Mouse (Mus musculus): ENCODE results near the gene Skap1. TPM values are rescaled to one million over a fixed set of nuclear protein-coding genes. Genes with fewer than 3 reads are reported as not detected.
A peak's percentile ranks its signal among the peaks of the same experiment; 100 is the strongest.
"Not testable (repeated sequence)": the region's sequence is repeated elsewhere in the genome, so short reads cannot be mapped to it uniquely, and the experiment has no call there.

Gene Skap1
- polyA plus RNA-seq, 1 experiment from 2014 or later: 15.2 TPM

DNA sequence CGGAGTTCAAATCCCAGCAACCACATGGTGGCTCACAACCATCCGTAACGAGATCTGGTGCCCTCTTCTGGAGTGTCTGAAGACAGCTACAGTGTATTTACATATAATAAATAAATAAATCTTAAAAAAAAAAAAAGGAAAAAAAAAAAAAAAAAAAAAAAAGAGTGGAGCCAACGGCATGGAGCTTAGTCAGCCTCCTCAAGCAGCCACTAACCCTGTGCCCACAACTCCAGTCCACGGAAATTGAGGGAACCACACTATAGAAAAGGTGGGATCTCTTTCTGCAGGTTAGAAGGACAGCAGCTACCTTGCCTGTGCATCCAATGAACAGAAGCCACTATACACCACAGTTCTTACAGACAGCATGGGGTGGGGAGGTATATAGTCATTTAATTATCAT lies 250.8 kb downstream of the Skap1 start:
- 88% methylated on average over 3 of the region's 5 CpGs for WGBS
- not testable (repeated sequence) for H3K36me3 ChIP-seq (ENCODE audit: control insufficient read depth, insufficient read depth, low read length); H3K27ac ChIP-seq (ENCODE audit: low read depth, low read length); H3K4me1 ChIP-seq (ENCODE audit: control insufficient read depth, insufficient read depth, low read length); H3K4me3 ChIP-seq (ENCODE audit: low read length); H3K4me2 ChIP-seq (replicated peaks; ENCODE audit: low read depth, low read length); H3K9me3 ChIP-seq (ENCODE audit: control insufficient read depth, low read length); H3K27me3 ChIP-seq (ENCODE audit: control insufficient read depth, insufficient read depth, low read length); H3K9ac ChIP-seq (ENCODE audit: low read depth, low read length); ATAC-seq (ENCODE audit: low FRiP score, low TSS enrichment)

DNA sequence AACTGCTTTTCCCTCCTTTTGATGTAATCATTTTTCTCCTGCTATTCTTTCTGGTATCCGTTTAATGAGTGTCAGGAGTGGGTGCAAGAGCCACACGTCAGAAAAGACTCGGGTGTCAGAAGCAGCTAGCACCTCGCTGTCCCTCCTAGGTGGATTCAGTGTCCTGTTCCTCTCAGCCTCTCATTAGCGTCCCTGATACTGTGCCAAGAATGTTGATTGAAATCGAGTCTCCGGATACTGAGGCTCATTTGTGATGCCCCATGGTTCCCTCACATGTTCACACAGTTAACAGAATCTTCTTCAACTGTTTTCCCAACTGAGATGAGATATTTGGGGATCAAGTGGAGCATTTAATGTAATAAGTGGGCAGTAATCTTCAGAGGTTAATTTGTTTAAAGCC lies 254.2 kb downstream of the Skap1 start:
- ATAC-seq (ENCODE audit: low FRiP score, low TSS enrichment): no peak
- Histone ChIP-seq H3K4me2 (replicated peaks; ENCODE audit: low read depth, low read length) (no peak overlapping the region), H3K4me3 (ENCODE audit: low read length) (no peak overlapping the region), H3K27me3 (ENCODE audit: control insufficient read depth, insufficient read depth, low read length) (peaks cover 3% of the 10 kb centered on the region; the same call in 1 of the 2 replicates), H3K27ac (ENCODE audit: low read depth, low read length) (no peak overlapping the region), H3K36me3 (ENCODE audit: control insufficient read depth, insufficient read depth, low read length) (no peaks in the 10 kb centered on the region), H3K9me3 (ENCODE audit: control insufficient read depth, low read length) (no peaks in the 10 kb centered on the region), H3K9ac (ENCODE audit: low read depth, low read length) (no peak overlapping the region), H3K4me1 (ENCODE audit: control insufficient read depth, insufficient read depth, low read length) (no peaks in the 10 kb centered on the region; the same call in 1 of the 2 replicates)
- WGBS: 63% methylated on average over 7 of the region's 7 CpGs

DNA sequence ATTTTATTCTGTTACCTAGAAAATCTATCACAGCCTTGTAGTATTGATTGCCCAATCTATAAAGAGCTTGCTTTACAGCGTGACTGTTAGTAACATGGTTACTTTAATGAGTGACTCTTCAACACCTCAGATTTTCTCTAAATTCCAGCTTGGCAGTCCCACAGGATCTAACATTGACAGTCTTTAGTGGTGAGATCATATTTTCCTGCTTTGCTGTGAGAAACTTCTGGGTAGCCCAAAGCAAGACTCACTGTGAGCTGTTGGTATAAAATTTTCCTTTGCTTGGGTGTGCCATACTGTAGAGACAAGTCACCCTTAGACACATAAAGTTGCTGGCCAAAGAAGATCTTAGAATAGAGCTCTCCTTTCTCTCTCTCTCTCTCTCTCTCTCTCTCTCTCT lies 261.4 kb downstream of the Skap1 start:
- no peak overlapping the region for H3K4me2 ChIP-seq (replicated peaks; ENCODE audit: low read depth, low read length)
- WGBS: 79% methylated on average over 1 of the region's 1 CpGs
- no peaks in the 10 kb centered on the region for H3K36me3 ChIP-seq (ENCODE audit: control insufficient read depth, insufficient read depth, low read length)
- H3K27ac ChIP-seq (ENCODE audit: low read depth, low read length): no peak overlapping the region
- peaks cover 21% of the 10 kb centered on the region for H3K4me1 ChIP-seq (ENCODE audit: control insufficient read depth, insufficient read depth, low read length)
- H3K9ac ChIP-seq (ENCODE audit: low read depth, low read length): no peak overlapping the region
- ATAC-seq (ENCODE audit: low FRiP score, low TSS enrichment): no peak
- no peaks in the 10 kb centered on the region for H3K27me3 ChIP-seq (ENCODE audit: control insufficient read depth, insufficient read depth, low read length)
- no peaks in the 10 kb centered on the region for H3K9me3 ChIP-seq (ENCODE audit: control insufficient read depth, low read length)
- H3K4me3 ChIP-seq (ENCODE audit: low read length): no peak overlapping the region

DNA sequence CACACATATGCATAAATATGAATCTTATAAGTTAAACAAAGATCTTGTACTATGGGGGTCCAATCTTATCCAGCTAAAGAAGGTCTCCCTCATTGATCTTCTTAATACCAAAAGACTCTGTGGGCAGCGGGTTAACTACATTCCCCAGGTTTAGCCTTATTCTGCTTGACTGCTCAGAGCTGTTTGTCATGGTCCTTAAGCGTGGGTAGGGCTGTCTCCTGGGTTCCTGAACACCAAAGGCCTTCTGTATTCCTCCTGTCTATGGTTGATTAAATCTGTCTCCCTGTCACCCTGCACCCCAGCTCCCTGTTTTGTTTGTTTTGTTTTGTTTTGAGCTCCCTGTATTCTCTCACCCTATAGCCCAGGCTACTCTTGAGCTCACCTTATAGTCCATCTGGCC lies 264.2 kb downstream of the Skap1 start:
- Histone ChIP-seq H3K4me3 (ENCODE audit: low read length) (no peak overlapping the region), H3K9ac (ENCODE audit: low read depth, low read length) (no peak overlapping the region), H3K36me3 (ENCODE audit: control insufficient read depth, insufficient read depth, low read length) (no peaks in the 10 kb centered on the region), H3K9me3 (ENCODE audit: control insufficient read depth, low read length) (no peaks in the 10 kb centered on the region), H3K4me1 (ENCODE audit: control insufficient read depth, insufficient read depth, low read length) (peaks cover 33% of the 10 kb centered on the region), H3K4me2 (replicated peaks; ENCODE audit: low read depth, low read length) (no peak overlapping the region), H3K27ac (ENCODE audit: low read depth, low read length) (0 out of 2 replicates have a peak overlapping the region, but pooled peaks have one; percentile 19), H3K27me3 (ENCODE audit: control insufficient read depth, insufficient read depth, low read length) (no peaks in the 10 kb centered on the region)
- 40% methylated on average over 2 of the region's 2 CpGs for WGBS
- no peak for ATAC-seq (ENCODE audit: low FRiP score, low TSS enrichment)

DNA sequence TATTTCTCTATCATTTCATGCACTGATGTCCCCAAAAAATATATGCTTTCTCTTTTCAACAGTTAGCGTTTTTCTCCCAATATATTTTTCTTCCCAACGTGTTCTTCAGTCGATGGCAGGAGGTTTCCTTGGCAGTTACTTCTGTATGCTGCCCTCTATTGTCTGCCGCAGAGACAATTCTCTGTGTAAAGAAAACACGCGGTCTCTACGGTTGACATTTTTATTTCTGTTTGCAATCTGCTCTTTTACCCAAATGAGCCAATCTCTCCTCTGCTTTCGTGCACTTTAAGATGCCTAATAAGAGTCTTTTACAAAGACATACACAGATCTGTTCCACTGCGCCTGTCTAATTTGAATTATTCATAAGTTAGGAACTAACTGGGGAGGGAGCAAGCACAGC lies 265.1 kb downstream of the Skap1 start:
- no peak overlapping the region for H3K9ac ChIP-seq (ENCODE audit: low read depth, low read length)
- no peak for ATAC-seq (ENCODE audit: low FRiP score, low TSS enrichment)
- H3K27ac ChIP-seq (ENCODE audit: low read depth, low read length): 0 out of 2 replicates have a peak overlapping the region, but pooled peaks have one; percentile 19
- WGBS: 28% methylated on average over 9 of the region's 9 CpGs
- no peaks in the 10 kb centered on the region for H3K9me3 ChIP-seq (ENCODE audit: control insufficient read depth, low read length)
- peaks cover 38% of the 10 kb centered on the region for H3K4me1 ChIP-seq (ENCODE audit: control insufficient read depth, insufficient read depth, low read length)
- H3K27me3 ChIP-seq (ENCODE audit: control insufficient read depth, insufficient read depth, low read length): no peaks in the 10 kb centered on the region
- H3K4me3 ChIP-seq (ENCODE audit: low read length): no peak overlapping the region
- no peaks in the 10 kb centered on the region for H3K36me3 ChIP-seq (ENCODE audit: control insufficient read depth, insufficient read depth, low read length)
- H3K4me2 ChIP-seq (replicated peaks; ENCODE audit: low read depth, low read length): peak overlapping the region; percentile 10; the same call in 1 of the 2 replicates

DNA sequence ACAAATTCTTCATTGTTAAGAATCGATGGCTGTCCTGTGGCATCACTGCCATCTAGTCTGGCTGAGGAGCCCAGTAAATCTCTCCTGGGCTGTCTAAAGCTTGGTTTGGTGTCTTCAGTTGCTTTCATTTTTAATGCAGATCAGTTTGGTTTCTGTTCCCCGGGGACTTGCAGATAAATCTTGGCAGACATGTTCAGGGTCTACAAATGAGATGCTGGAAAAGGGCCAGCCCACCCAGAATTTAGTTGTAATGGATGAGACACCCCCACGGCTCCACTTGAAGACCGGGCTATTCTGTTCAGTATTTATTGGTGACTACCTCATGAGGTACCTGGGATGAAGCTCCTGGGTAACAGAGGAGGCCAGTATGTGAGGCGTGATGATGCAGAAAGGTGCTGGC lies 265.9 kb downstream of the Skap1 start:
- peak overlapping the region; percentile 20 for H3K27ac ChIP-seq (ENCODE audit: low read depth, low read length)
- H3K36me3 ChIP-seq (ENCODE audit: control insufficient read depth, insufficient read depth, low read length): no peaks in the 10 kb centered on the region
- H3K9ac ChIP-seq (ENCODE audit: low read depth, low read length): no peak overlapping the region; the same call in 1 of the 2 replicates
- H3K27me3 ChIP-seq (ENCODE audit: control insufficient read depth, insufficient read depth, low read length): no peaks in the 10 kb centered on the region
- no peak for ATAC-seq (ENCODE audit: low FRiP score, low TSS enrichment)
- H3K4me1 ChIP-seq (ENCODE audit: control insufficient read depth, insufficient read depth, low read length): peaks cover 39% of the 10 kb centered on the region
- H3K9me3 ChIP-seq (ENCODE audit: control insufficient read depth, low read length): no peaks in the 10 kb centered on the region
- 0 out of 2 replicates have a peak overlapping the region, but pooled peaks have one; percentile 0 for H3K4me3 ChIP-seq (ENCODE audit: low read length)
- H3K4me2 ChIP-seq (replicated peaks; ENCODE audit: low read depth, low read length): peak overlapping the region; percentile 19
- WGBS: 27% methylated on average over 5 of the region's 5 CpGs

DNA sequence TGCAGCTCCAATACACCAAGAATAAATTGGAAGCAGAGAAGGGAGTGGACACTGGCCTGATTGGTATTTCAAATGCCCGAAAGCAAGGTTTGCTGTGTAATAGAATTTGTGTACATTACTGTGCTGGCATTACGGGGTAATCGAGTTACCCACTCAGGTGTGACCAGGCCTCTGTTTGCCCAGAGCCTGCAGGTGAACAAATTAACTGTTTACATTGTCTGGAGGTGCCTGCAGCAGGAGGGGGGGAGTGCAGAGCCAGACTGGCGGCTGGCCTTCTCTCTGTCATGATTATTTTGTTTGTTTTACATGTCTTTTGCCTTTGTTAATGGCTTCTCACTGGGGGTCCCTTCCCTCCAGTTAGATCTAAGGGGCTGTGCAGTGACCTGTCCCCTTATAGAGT lies 268.3 kb downstream of the Skap1 start:
- ATAC-seq (ENCODE audit: low FRiP score, low TSS enrichment): peak; percentile 50; the same call in 1 of the 2 replicates
- H3K9ac ChIP-seq (ENCODE audit: low read depth, low read length): no peak overlapping the region
- H3K4me2 ChIP-seq (replicated peaks; ENCODE audit: low read depth, low read length): no peak overlapping the region
- 18% methylated on average over 4 of the region's 4 CpGs for WGBS
- no peaks in the 10 kb centered on the region for H3K36me3 ChIP-seq (ENCODE audit: control insufficient read depth, insufficient read depth, low read length)
- peak overlapping the region; percentile 25; the same call in 1 of the 2 replicates for H3K27ac ChIP-seq (ENCODE audit: low read depth, low read length)
- no peaks in the 10 kb centered on the region for H3K27me3 ChIP-seq (ENCODE audit: control insufficient read depth, insufficient read depth, low read length)
- H3K4me1 ChIP-seq (ENCODE audit: control insufficient read depth, insufficient read depth, low read length): peaks cover 46% of the 10 kb centered on the region
- H3K9me3 ChIP-seq (ENCODE audit: control insufficient read depth, low read length): no peaks in the 10 kb centered on the region
- no peak overlapping the region for H3K4me3 ChIP-seq (ENCODE audit: low read length)

DNA sequence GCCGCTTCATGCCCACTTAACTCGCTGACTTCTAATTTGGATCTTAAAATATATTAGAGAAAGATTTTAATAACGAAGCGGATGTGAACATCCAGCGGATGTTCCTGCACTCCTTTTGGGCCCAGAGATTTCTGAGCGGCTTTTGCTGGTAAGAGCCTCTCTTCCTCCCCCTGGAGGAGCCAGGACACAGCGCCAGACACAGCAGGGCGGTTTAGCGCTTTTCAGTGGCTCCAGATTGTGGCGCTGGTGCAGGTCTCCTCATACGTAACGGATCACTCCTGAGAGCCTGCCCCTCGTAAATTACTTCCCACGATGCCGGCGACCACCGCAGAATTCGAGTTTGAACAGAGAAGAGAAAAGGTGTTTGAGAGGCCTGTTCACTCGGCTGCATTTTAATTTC lies 271.5 kb downstream of the Skap1 start:
- Histone ChIP-seq H3K4me2 (replicated peaks; ENCODE audit: low read depth, low read length) (peak overlapping the region; percentile 45), H3K9me3 (ENCODE audit: control insufficient read depth, low read length) (no peaks in the 10 kb centered on the region), H3K9ac (ENCODE audit: low read depth, low read length) (peak overlapping the region; percentile 40; the same call in 1 of the 2 replicates), H3K4me3 (ENCODE audit: low read length) (peak overlapping the region; percentile 19), H3K4me1 (ENCODE audit: control insufficient read depth, insufficient read depth, low read length) (peaks cover 28% of the 10 kb centered on the region), H3K27ac (ENCODE audit: low read depth, low read length) (peak overlapping the region; percentile 51; the same call in 1 of the 2 replicates), H3K36me3 (ENCODE audit: control insufficient read depth, insufficient read depth, low read length) (no peaks in the 10 kb centered on the region), H3K27me3 (ENCODE audit: control insufficient read depth, insufficient read depth, low read length) (no peaks in the 10 kb centered on the region)
- WGBS: 2% methylated on average over 19 of the region's 19 CpGs
- ATAC-seq (ENCODE audit: low FRiP score, low TSS enrichment): peak; percentile 79

DNA sequence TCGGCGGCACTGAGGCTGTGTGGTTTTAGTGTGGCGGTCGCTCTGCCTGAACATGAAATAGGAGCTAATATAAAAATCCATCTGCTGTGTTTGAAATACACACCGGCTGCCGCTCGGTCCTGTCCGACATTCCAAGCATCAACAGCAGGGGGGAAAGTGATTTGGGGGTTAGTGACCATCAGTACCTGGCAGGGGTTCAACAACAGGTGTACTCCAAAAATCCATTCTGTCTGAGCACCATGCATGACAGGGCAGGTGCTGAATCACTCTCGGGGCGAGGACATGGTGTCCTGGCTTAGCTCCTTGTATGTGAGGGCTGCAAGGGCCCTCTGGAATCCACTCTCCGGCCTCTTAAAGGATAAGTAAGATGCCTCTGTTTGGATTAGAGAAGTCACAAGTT lies 272.0 kb downstream of the Skap1 start:
- Histone ChIP-seq H3K4me1 (ENCODE audit: control insufficient read depth, insufficient read depth, low read length) (peaks cover 25% of the 10 kb centered on the region; the same call in 1 of the 2 replicates), H3K4me2 (replicated peaks; ENCODE audit: low read depth, low read length) (peak overlapping the region; percentile 45), H3K27ac (ENCODE audit: low read depth, low read length) (peak overlapping the region; percentile 51; the same call in 1 of the 2 replicates), H3K4me3 (ENCODE audit: low read length) (peak overlapping the region; percentile 19), H3K9ac (ENCODE audit: low read depth, low read length) (peak overlapping the region; percentile 13; the same call in 1 of the 2 replicates), H3K36me3 (ENCODE audit: control insufficient read depth, insufficient read depth, low read length) (no peaks in the 10 kb centered on the region), H3K9me3 (ENCODE audit: control insufficient read depth, low read length) (no peaks in the 10 kb centered on the region), H3K27me3 (ENCODE audit: control insufficient read depth, insufficient read depth, low read length) (no peaks in the 10 kb centered on the region)
- no peak for ATAC-seq (ENCODE audit: low FRiP score, low TSS enrichment)
- WGBS: 12% methylated on average over 11 of the region's 11 CpGs
